Mouse (Mus musculus): Measurements from ENCODE around the gene Fam13a. TPM values are rescaled to one million over a fixed set of nuclear protein-coding genes. Genes with fewer than 3 reads are reported as not detected.

The Fam13a gene
- polyA plus RNA-seq (2012; rRNA removed), result 0.56 and 0.97 TPM in 2 replicates

GRCm38 (mm10) chr6:59024164-59024724 is at the start of gene Fam13a:
TSS of gene Fam13a (minus strand) at chr6:59024549.

GRCm38 (mm10) chr6:58906852-58907261 is 117.5 kb downstream of the Fam13a start, which contains the start of gene Nap1l5:
TSS of gene Nap1l5 (minus strand) at chr6:58907076.

Other genes with a start within 250 kb of the Fam13a start
- 5.6 and 6.1 TPM in 2 replicates for gene Herc3, start 193.1 kb downstream of the Fam13a start, polyA plus RNA-seq (2012; rRNA removed)
- gene Nap1l5, start 117.5 kb downstream of the Fam13a start, polyA plus RNA-seq (2012; rRNA removed), result 0.79 and 1.2 TPM in 2 replicates
- gene Tigd2, start 184.3 kb upstream of the Fam13a start, polyA plus RNA-seq (2012; rRNA removed), result 1.5 and 2.9 TPM in 2 replicates